Mouse (Mus musculus) hindbrain, embryonic 16.5 days (tissue): Measurements from ENCODE around the gene Hyal3. TPM values are rescaled to one million over a fixed set of nuclear protein-coding genes. Genes with fewer than 3 reads are reported as not detected.

ENCODE experiments used
- ATAC-seq: fragments of 200-750 bp; cut with Nextera tagmentation; 2 replicates; pipeline ENCODE4 v1.8.0; 2017; ENCODE audit warnings: moderate TSS enrichment, moderate library complexity
- H3K27ac ChIP-seq: fragments of 300-500 bp; sonication (generic); 2 replicates; pipeline ENCODE4 v1.5.1; 2014; ENCODE audit warnings: low read depth, mild to moderate bottlenecking, control low read depth, low read length, moderate library complexity
- H3K27me3 ChIP-seq: fragments of 300-500 bp; sonication (generic); replicated peaks from 2 replicates; pipeline ENCODE4 v1.6.1; 2014; ENCODE audit warnings: low read length; ENCODE audit not compliant: control insufficient read depth, insufficient read depth
- H3K36me3 ChIP-seq: fragments of 300-500 bp; sonication (generic); 2 replicates; pipeline ENCODE4 v1.6.1; 2014; ENCODE audit warnings: mild to moderate bottlenecking, low read length, moderate library complexity, mixed read lengths; ENCODE audit not compliant: control insufficient read depth, insufficient read depth
- H3K4me1 ChIP-seq: fragments of 300-500 bp; sonication (generic); 2 replicates; pipeline ENCODE4 v1.6.1; 2014; ENCODE audit warnings: low read depth, low read length; ENCODE audit not compliant: control insufficient read depth, insufficient read depth
- H3K4me2 ChIP-seq: fragments of 300-500 bp; sonication (generic); 2 replicates; pipeline ENCODE4 v1.6.1; 2014; ENCODE audit warnings: mild to moderate bottlenecking, low read length, control low read depth, moderate library complexity
- H3K4me3 ChIP-seq: fragments of 300-500 bp; sonication (generic); 2 replicates; pipeline ENCODE4 v1.5.1; 2014; ENCODE audit warnings: mild to moderate bottlenecking, low read length, control low read depth, moderate library complexity
- H3K9ac ChIP-seq: fragments of 300-500 bp; sonication (generic); 2 replicates; pipeline ENCODE4 v1.6.1; 2014; ENCODE audit warnings: low read depth, mild to moderate bottlenecking, control low read depth, low read length, moderate library complexity
- H3K9me3 ChIP-seq: fragments of 300-500 bp; sonication (generic); 2 replicates; pipeline ENCODE4 v1.6.1; 2014; ENCODE audit warnings: mild to moderate bottlenecking, low read length, moderate library complexity; ENCODE audit not compliant: control insufficient read depth
- WGBS: fragments of 180-500 bp; shearing (Covaris S2); extraction: QIAGEN DNeasy Blood & Tissue Kit; methylation state at CpG from one replicate; pipeline ENCODE4 v1.1.7; 2014; 5-methylcytosine and 5-hydroxymethylcytosine counted together
- polyA plus RNA-seq: library from polyadenylated mRNA; unstranded; fragments of >200 nt; fragmentation: Nextera tagmentation; extraction: Ambion mirVana; gene quantifications from 2 replicates; pipeline ENCODE4 v1.2.1, GENCODE M21; 2015

Hyal3 gene
- polyA plus RNA-seq, 1 experiment from 2014 or later = 2.7 TPM

DNA sequence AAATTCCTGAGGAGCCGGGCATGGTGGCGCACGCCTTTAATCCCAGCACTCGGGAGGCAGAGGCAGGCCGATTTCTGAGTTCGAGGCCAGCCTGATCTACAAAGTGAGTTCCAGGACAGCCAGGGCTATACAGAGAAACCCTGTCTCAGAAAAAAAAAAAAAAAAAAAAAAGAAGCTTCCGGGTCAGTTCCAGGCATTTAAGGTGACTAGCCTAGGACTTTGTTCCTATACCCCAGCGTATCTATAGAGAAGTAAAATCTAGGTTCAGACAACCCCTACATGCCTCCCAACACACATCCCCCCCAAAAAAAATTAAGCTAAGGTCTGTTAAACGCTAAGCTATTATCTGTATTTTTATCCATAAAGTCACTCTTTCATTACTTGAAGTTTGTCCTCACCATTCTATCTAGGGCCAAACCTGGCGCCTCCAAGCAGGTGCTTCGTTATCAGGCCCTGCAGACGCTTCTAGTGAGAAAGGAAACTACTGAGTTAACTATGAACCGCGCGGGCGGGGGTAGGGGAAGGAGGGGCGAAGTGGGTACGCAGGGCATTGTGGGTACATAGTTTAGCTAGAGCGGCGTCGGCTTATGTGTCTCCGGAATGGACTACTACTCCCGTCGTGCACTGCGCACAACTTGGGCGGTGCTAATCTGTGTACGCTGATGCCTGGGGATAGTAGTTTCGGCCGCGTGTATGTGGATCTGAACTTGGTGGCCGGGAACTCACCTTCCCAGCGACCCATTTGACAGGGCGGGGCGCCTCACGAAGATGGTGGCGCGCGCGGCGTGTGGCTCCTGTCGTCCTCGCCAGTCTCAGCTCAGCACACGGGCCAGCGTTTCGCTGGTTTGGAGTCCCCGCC is 6.6 kb downstream of the Hyal3 start, which contains the start of gene Ifrd2:
TSS of gene Ifrd2 (plus strand) at position 669 of the 859 bp plus-strand sequence.
- H3K27ac ChIP-seq = no peak within 1 kb of the TSS
- 14% methylated on average over 46 of the region's 46 CpGs for WGBS
- ATAC-seq = peak; percentile 98

GRCm38 (mm10) chr9:107587833-107588639 is 7.4 kb downstream of the Hyal3 start:
- ATAC-seq = no peak; the same call in 1 of the 2 replicates
- no peaks in the 10 kb centered on the region for H3K9me3 ChIP-seq
- no peaks in the 10 kb centered on the region for H3K27me3 ChIP-seq
- 6% methylated on average over 33 of the region's 33 CpGs for WGBS
- H3K4me2 ChIP-seq = peak overlapping the region; percentile 71
- H3K9ac ChIP-seq = peak overlapping the region; percentile 73
- peaks cover 18% of the 10 kb centered on the region for H3K36me3 ChIP-seq
- peaks cover 8% of the 10 kb centered on the region for H3K4me1 ChIP-seq
- peak overlapping the region; percentile 70 for H3K4me3 ChIP-seq
- H3K27ac ChIP-seq = no peak overlapping the region

More for the DNA sequence above, 6.6 kb downstream of the Hyal3 start, which contains the start of gene Ifrd2:
- Histone ChIP-seq H3K4me1 (peaks cover 6% of the 10 kb centered on the region), H3K27me3 (no peaks in the 10 kb centered on the region), H3K36me3 (peaks cover 17% of the 10 kb centered on the region), H3K4me2 (peak within 1 kb of the TSS; percentile 71), H3K9ac (peak within 1 kb of the TSS; percentile 73), H3K9me3 (no peaks in the 10 kb centered on the region), H3K4me3 (peak within 1 kb of the TSS; percentile 70)

- Histone ChIP-seq H3K27ac (no peak overlapping the region), H3K27me3 (no peaks in the 10 kb centered on the region), H3K4me2 (no peak overlapping the region), H3K9ac (no peak overlapping the region), H3K36me3 (peaks cover 21% of the 10 kb centered on the region), H3K9me3 (no peaks in the 10 kb centered on the region), H3K4me3 (no peak overlapping the region), H3K4me1 (peaks cover 10% of the 10 kb centered on the region)
- no peak for ATAC-seq
- WGBS = 93% methylated on average over 25 of the region's 25 CpGs
Observed at GRCm38 (mm10) chr9:107590058-107590772, 9.6 kb downstream of the Hyal3 start.

DNA sequence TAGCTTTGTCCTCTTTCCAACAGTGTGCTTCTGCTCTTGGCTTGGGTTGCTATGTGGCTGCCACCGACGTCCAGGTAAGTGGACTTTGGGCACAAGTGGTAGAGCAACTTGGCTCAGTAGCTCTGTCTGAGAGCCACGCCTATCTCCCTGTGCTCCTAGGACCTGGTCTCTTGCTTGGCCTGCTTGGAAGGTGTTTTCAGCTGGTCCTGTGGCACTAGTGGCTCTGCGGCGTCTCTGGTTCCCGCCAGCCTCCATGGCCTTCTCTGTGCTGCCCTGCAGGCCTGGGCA is 10.1 kb downstream of the Hyal3 start:
- H3K4me3 ChIP-seq = no peak overlapping the region
- H3K9ac ChIP-seq = no peak overlapping the region
- WGBS = 97% methylated on average over 6 of the region's 6 CpGs
- ATAC-seq = no peak
- peaks cover 21% of the 10 kb centered on the region for H3K36me3 ChIP-seq
- no peaks in the 10 kb centered on the region for H3K9me3 ChIP-seq
- H3K4me2 ChIP-seq = no peak overlapping the region
- H3K4me1 ChIP-seq = peaks cover 10% of the 10 kb centered on the region
- H3K27ac ChIP-seq = no peak overlapping the region
- no peaks in the 10 kb centered on the region for H3K27me3 ChIP-seq

DNA sequence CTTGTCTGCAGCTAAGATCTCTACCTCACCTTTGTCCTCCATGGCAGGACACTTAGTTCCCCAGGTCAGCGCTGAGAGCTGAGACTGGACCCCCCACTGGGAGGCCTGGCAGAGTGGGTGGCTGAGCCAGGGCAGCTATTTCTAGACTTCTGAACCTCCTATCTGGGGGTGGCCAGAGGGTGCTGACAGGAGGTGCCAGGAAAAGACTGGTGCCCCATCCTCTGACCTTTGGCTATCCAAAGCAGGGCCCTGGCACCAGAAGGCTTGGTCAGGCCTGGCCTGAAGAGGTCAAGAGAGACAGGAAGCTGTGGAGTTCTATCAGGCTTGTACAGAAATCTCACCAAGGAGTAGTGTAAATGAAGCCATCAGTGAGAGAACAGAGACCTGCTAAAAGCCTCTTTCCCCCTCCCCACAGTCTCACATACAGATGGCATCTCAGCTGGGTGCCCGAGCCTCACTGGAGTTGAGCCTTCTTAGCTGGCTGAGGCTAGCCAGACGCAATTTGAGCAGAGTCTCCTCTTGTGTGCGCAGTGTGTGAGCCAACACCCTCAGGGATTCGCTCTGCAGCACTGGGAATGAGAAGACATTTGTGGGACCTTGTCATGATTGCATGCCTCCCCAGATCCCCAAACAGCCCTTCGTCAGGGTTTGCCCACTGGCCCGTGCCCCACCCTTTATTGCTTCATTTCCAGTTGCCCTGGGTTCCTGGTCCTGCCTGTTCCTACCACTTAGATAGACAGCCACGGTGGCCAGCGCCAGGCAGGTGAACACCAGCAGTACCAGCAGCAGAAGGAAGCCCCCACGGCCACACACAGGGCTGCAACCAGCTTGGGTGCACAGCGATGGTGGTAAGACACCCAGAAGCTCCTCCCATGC is 12.7 kb downstream of the Hyal3 start:
- Histone ChIP-seq H3K9ac (no peak overlapping the region), H3K9me3 (no peaks in the 10 kb centered on the region), H3K27me3 (no peaks in the 10 kb centered on the region), H3K4me2 (no peak overlapping the region), H3K4me1 (peaks cover 6% of the 10 kb centered on the region), H3K36me3 (peaks cover 21% of the 10 kb centered on the region), H3K27ac (no peak overlapping the region), H3K4me3 (no peak overlapping the region)
- no peak for ATAC-seq
- 76% methylated on average over 11 of the region's 11 CpGs for WGBS

GRCm38 (mm10) chr9:107594281-107595062 is 13.9 kb downstream of the Hyal3 start:
- Histone ChIP-seq H3K4me2 (no peak overlapping the region), H3K9ac (no peak overlapping the region), H3K4me3 (no peak overlapping the region), H3K27me3 (no peaks in the 10 kb centered on the region), H3K9me3 (no peaks in the 10 kb centered on the region), H3K27ac (no peak overlapping the region), H3K4me1 (peaks cover 3% of the 10 kb centered on the region; the same call in 1 of the 2 replicates), H3K36me3 (peaks cover 21% of the 10 kb centered on the region)
- WGBS = 65% methylated on average over 8 of the region's 8 CpGs
- no peak for ATAC-seq

DNA sequence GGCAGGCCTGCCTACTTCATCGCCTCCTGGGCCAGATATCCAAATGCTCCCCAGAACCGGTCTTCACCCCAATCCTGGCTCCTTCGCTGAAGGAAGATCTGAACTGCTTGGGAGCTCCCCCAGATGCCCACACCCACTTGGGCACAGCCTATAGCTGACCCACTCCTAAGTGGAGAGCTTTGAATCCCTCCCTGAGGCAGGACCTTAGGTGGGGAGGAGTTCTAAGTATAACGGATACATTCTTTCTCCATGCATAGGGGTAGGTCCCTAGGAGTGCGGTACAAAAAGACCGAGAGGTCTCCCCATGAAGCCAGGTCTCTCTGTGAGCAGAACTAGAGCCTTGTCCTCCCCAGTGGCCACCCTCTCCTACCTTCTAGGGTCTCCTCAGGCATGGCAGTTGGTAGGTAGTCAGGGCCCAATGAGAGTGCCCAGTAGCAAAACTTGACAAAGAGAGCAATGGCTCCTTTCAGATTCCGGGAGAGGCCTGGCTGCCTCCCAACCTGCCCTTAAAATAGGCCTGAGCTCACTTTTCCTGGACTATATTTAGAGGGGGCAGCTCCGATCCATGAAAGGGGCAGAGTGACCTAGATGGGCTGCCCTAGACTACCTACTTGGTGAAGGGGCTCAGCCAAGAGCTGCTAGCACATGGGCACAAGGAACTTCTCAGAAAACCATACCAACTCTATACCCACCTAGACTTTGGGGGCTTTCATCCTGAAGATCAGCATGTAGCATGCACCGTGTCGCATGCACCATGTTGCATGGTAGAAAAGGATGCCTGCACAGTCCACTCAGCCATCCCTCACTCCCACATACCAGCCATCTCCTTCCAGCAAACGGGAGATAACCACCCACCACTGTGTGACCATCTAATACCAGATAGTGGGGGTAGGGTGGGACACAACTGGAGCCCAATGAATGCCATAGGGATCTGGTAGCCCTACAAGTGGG is 16.3 kb downstream of the Hyal3 start:
- Histone ChIP-seq H3K4me2 (no peak overlapping the region), H3K27ac (no peak overlapping the region), H3K36me3 (peaks cover 6% of the 10 kb centered on the region), H3K4me3 (no peak overlapping the region), H3K9ac (no peak overlapping the region), H3K9me3 (no peaks in the 10 kb centered on the region), H3K27me3 (no peaks in the 10 kb centered on the region), H3K4me1 (peaks cover 6% of the 10 kb centered on the region)
- no peak for ATAC-seq
- 89% methylated on average over 11 of the region's 11 CpGs for WGBS
